Mouse (Mus musculus) lung, embryonic 16.5 days (tissue): ENCODE measurements around the gene Trip10. TPM values are rescaled to one million over a fixed set of nuclear protein-coding genes. Genes with fewer than 3 reads are reported as not detected.
A peak's percentile ranks its signal among the peaks of the same experiment; 100 is the strongest.

Experiments
- ATAC-seq: fragments of 200-750 bp; cut with Nextera tagmentation; 2 replicates; pipeline ENCODE4 v1.8.0; 2017; ENCODE audit warnings: low read depth, mild to moderate bottlenecking, moderate library complexity
- H3K27ac ChIP-seq: fragments of 300-500 bp; sonication (generic); 2 replicates; pipeline ENCODE4 v1.5.1; 2014; ENCODE audit warnings: mild to moderate bottlenecking, control low read depth, low read length
- H3K27me3 ChIP-seq: fragments of 300-500 bp; sonication (generic); 2 replicates; pipeline ENCODE4 v1.6.1; 2014; ENCODE audit warnings: low read depth, low read length, mixed read lengths; ENCODE audit not compliant: control insufficient read depth, insufficient read depth
- H3K36me3 ChIP-seq: fragments of 300-500 bp; sonication (generic); 2 replicates; pipeline ENCODE4 v1.6.1; 2014; ENCODE audit warnings: low read length; ENCODE audit not compliant: control insufficient read depth, insufficient read depth
- H3K4me1 ChIP-seq: fragments of 300-500 bp; sonication (generic); replicated peaks from 2 replicates; pipeline ENCODE4 v1.6.1; 2014; ENCODE audit warnings: low read length, mixed read lengths; ENCODE audit not compliant: control insufficient read depth, insufficient read depth
- H3K4me2 ChIP-seq: fragments of 300-500 bp; sonication (generic); 2 replicates; pipeline ENCODE4 v1.6.1; 2014; ENCODE audit warnings: low read depth, low read length, control low read depth
- H3K4me3 ChIP-seq: fragments of 300-500 bp; sonication (generic); 2 replicates; pipeline ENCODE4 v1.5.1; 2014; ENCODE audit warnings: mild to moderate bottlenecking, low read length, control low read depth
- H3K9ac ChIP-seq: fragments of 300-500 bp; sonication (generic); 2 replicates; pipeline ENCODE4 v1.6.1; 2014; ENCODE audit warnings: low read length, control low read depth
- H3K9me3 ChIP-seq: fragments of 300-500 bp; sonication (generic); 2 replicates; pipeline ENCODE4 v1.6.1; 2016; ENCODE audit warnings: low read length; ENCODE audit not compliant: control insufficient read depth
- WGBS: fragments of 180-500 bp; shearing (Covaris S2); extraction: QIAGEN DNeasy Blood & Tissue Kit; methylation state at CpG from one replicate; pipeline ENCODE4 v1.1.7; 2014; 5-methylcytosine and 5-hydroxymethylcytosine counted together
- polyA plus RNA-seq: library from polyadenylated mRNA; unstranded; fragments of >200 nt; fragmentation: Nextera tagmentation; extraction: Ambion mirVana; gene quantifications from 2 replicates; pipeline ENCODE4 v1.2.1, GENCODE M21; 2015

Trip10 gene
- polyA plus RNA-seq, 1 experiment from 2014 or later = 54.1 TPM

- H3K27me3 ChIP-seq = no peaks in the 10 kb centered on the region
- H3K4me1 ChIP-seq = peaks cover 20% of the 10 kb centered on the region
- H3K4me3 ChIP-seq = peak overlapping the region; percentile 76
- peak overlapping the region; percentile 87 for H3K9ac ChIP-seq
- ATAC-seq = peak; percentile 90
- under 1% methylated on average over 45 of the region's 46 CpGs for WGBS
- H3K36me3 ChIP-seq = peaks cover 6% of the 10 kb centered on the region; the same call in 1 of the 2 replicates
- H3K27ac ChIP-seq = peak overlapping the region; percentile 95
- H3K4me2 ChIP-seq = peak overlapping the region; percentile 94
- no peaks in the 10 kb centered on the region for H3K9me3 ChIP-seq
These were observed 1.7 kb upstream of the Trip10 start for GRCm38 (mm10) chr17:57247393-57248200.

GRCm38 (mm10) chr17:57248201-57248699, 1.0 kb upstream of the Trip10 start, which contains the start of gene Gpr108:
TSS of gene Gpr108 (minus strand) at chr17:57248446.
- Histone ChIP-seq H3K9me3 (no peaks in the 10 kb centered on the region), H3K4me1 (peaks cover 20% of the 10 kb centered on the region), H3K27ac (peak within 1 kb of the TSS; percentile 95), H3K36me3 (peaks cover under 1% of the 10 kb centered on the region; the same call in 1 of the 2 replicates), H3K4me3 (peak within 1 kb of the TSS; percentile 76), H3K4me2 (peak within 1 kb of the TSS; percentile 94), H3K9ac (peak within 1 kb of the TSS; percentile 87), H3K27me3 (no peaks in the 10 kb centered on the region)
- peak; percentile 61 for ATAC-seq
- under 1% methylated on average over 12 of the region's 12 CpGs for WGBS

GRCm38 (mm10) chr17:57248771-57249170, 484 bp upstream of the Trip10 start:
- Histone ChIP-seq H3K4me1 (peaks cover 20% of the 10 kb centered on the region), H3K9me3 (no peaks in the 10 kb centered on the region), H3K36me3 (peaks cover 3% of the 10 kb centered on the region; the same call in 1 of the 2 replicates), H3K9ac (peak overlapping the region; percentile 57), H3K4me2 (peak overlapping the region; percentile 94), H3K27ac (peak overlapping the region; percentile 95), H3K4me3 (peak overlapping the region; percentile 76), H3K27me3 (no peaks in the 10 kb centered on the region)
- ATAC-seq = no peak
- WGBS = 8% methylated on average over 13 of the region's 13 CpGs

GRCm38 (mm10) chr17:57250461-57251160, 1.4 kb downstream of the Trip10 start:
- no peaks in the 10 kb centered on the region for H3K9me3 ChIP-seq
- H3K27me3 ChIP-seq = no peaks in the 10 kb centered on the region
- ATAC-seq = no peak
- 2% methylated on average over 32 of the region's 33 CpGs for WGBS
- peak overlapping the region; percentile 79 for H3K9ac ChIP-seq
- peaks cover 20% of the 10 kb centered on the region for H3K4me1 ChIP-seq
- H3K36me3 ChIP-seq = peaks cover 20% of the 10 kb centered on the region
- peak overlapping the region; percentile 76 for H3K4me3 ChIP-seq
- peak overlapping the region; percentile 85 for H3K27ac ChIP-seq
- H3K4me2 ChIP-seq = peak overlapping the region; percentile 94

GRCm38 (mm10) chr17:57251431-57251830, 2.2 kb downstream of the Trip10 start:
- ATAC-seq = no peak
- H3K36me3 ChIP-seq = peaks cover 25% of the 10 kb centered on the region
- H3K9me3 ChIP-seq = no peaks in the 10 kb centered on the region
- H3K9ac ChIP-seq = no peak overlapping the region
- no peak overlapping the region for H3K27ac ChIP-seq
- no peak overlapping the region for H3K4me2 ChIP-seq
- WGBS = 88% methylated on average over 3 of the region's 3 CpGs
- H3K4me3 ChIP-seq = no peak overlapping the region
- H3K4me1 ChIP-seq = peaks cover 16% of the 10 kb centered on the region
- H3K27me3 ChIP-seq = no peaks in the 10 kb centered on the region

GRCm38 (mm10) chr17:57253306-57253705, 4.1 kb downstream of the Trip10 start:
- 40% methylated on average over 6 of the region's 6 CpGs for WGBS
- H3K36me3 ChIP-seq = peaks cover 34% of the 10 kb centered on the region
- no peak overlapping the region for H3K4me3 ChIP-seq
- H3K9ac ChIP-seq = no peak overlapping the region
- no peak for ATAC-seq
- no peak overlapping the region for H3K27ac ChIP-seq
- H3K27me3 ChIP-seq = no peaks in the 10 kb centered on the region
- H3K4me1 ChIP-seq = peaks cover 13% of the 10 kb centered on the region
- no peak overlapping the region for H3K4me2 ChIP-seq
- no peaks in the 10 kb centered on the region for H3K9me3 ChIP-seq

- no peaks in the 10 kb centered on the region for H3K9me3 ChIP-seq
- 76% methylated on average over 14 of the region's 14 CpGs for WGBS
- ATAC-seq = no peak
- H3K27ac ChIP-seq = no peak overlapping the region
- peaks cover 39% of the 10 kb centered on the region for H3K36me3 ChIP-seq
- H3K4me2 ChIP-seq = no peak overlapping the region
- H3K4me3 ChIP-seq = no peak overlapping the region
- H3K9ac ChIP-seq = no peak overlapping the region
- H3K4me1 ChIP-seq = peaks cover 6% of the 10 kb centered on the region; the same call in 1 of the 2 replicates
- no peaks in the 10 kb centered on the region for H3K27me3 ChIP-seq
These were observed 6.1 kb downstream of the Trip10 start for GRCm38 (mm10) chr17:57255354-57255753.

- ATAC-seq = no peak
- Histone ChIP-seq H3K27ac (no peak overlapping the region), H3K36me3 (peaks cover 47% of the 10 kb centered on the region), H3K4me3 (no peak overlapping the region), H3K4me2 (no peak overlapping the region), H3K4me1 (no peaks in the 10 kb centered on the region), H3K27me3 (no peaks in the 10 kb centered on the region), H3K9me3 (no peaks in the 10 kb centered on the region), H3K9ac (no peak overlapping the region)
- 94% methylated on average over 22 of the region's 22 CpGs for WGBS
These were observed 7.7 kb downstream of the Trip10 start for GRCm38 (mm10) chr17:57256921-57257485.

- Histone ChIP-seq H3K36me3 (peaks cover 53% of the 10 kb centered on the region), H3K4me1 (no peaks in the 10 kb centered on the region), H3K4me3 (no peak overlapping the region), H3K4me2 (no peak overlapping the region), H3K27me3 (no peaks in the 10 kb centered on the region), H3K9me3 (no peaks in the 10 kb centered on the region), H3K27ac (no peak overlapping the region), H3K9ac (no peak overlapping the region)
- ATAC-seq = no peak
- WGBS = 91% methylated on average over 3 of the region's 3 CpGs
These were observed 8.9 kb downstream of the Trip10 start for GRCm38 (mm10) chr17:57258191-57258590.
